Mouse (Mus musculus) CH12F3 (cell line): ENCODE results near the gene Lacc1.
"Not testable (repeated sequence)": the region's sequence is repeated elsewhere in the genome, so short reads cannot be mapped to it uniquely, and the experiment has no call there.

Experiments used
- in situ Hi-C: fragments of 300-500 bp; cut with MboI; formaldehyde crosslinking; loops from 2 replicates; pipeline ENCODE4 v1.14.3; 2020; ENCODE audit warnings: low sequenced_read_pairs

The Lacc1 gene

DNA sequence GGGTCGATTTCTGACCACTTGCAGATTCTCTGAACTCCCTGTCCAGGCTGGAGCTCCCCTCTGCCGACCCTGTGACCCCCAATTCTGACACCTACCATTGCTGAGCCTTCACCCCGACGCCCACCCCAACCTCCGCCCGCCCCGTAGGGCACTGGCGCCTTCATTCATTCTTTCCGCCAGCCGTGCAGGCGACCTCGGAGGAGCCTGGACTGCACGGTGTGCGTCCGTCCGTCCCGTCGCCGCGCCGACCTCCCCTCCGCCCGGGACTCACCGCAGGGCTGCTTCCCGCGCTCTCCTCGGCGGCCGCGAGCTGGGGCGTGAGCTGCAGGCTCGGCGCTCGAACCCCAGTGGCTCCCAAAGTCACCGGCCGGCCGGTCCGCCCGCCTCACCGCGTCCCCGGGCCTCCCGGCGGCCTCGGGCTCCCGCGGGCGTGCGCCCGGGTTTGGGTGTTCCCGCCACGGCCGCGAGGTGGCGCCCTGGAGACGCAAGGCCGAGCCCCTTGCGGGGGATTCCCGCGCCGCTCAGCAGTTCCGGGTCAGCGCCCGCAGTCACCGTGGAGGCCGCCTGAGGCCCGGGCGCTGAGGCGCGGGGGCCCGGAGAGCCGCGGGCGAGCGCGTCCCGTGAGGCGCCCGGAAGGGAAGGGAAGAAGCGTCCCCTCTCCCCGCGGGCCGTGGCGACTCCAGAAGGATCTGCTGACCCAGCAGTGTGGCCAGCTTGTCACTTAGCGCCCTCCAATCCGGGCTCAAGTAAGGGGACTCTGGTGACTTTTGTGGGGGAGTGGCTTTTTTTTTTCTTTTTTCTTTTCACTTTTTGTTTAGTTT, at the start of gene Lacc1, which contains the start of gene Ccdc122:
Gene Lacc1, minus strand, starts transcription at position 679 of the 821 bp plus-strand sequence.
Gene Ccdc122, plus strand, starts transcription at position 547 of the 821 bp plus-strand sequence.
- in situ Hi-C loops = no loop called here

GRCm38 (mm10) chr14:77081248-77081647, 44.5 kb upstream of the Lacc1 start:
- in situ Hi-C loops = no loop called here

- in situ Hi-C loops = no loop called here
Measured at GRCm38 (mm10) chr14:77069361-77069760, 32.7 kb upstream of the Lacc1 start.

DNA sequence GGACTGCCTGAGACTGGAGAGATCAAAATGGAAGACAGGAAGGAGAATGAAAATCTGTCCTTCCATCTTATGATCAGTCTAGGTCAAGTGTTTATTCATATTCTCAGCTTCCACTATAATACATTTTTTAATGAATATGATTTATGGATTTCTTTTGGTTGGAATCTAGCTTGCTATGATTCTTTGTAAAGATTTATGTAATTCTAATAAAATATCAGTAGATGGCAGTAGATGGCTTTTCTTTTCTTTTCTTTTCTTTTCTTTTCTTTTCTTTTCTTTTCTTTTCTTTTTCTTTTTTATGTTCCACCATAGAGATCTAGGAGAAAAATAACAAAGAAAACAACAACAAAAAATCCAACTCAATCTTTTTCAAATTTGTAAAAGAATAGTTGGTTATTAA, 16.6 kb upstream of the Lacc1 start:
- in situ Hi-C loops = no loop called here

DNA sequence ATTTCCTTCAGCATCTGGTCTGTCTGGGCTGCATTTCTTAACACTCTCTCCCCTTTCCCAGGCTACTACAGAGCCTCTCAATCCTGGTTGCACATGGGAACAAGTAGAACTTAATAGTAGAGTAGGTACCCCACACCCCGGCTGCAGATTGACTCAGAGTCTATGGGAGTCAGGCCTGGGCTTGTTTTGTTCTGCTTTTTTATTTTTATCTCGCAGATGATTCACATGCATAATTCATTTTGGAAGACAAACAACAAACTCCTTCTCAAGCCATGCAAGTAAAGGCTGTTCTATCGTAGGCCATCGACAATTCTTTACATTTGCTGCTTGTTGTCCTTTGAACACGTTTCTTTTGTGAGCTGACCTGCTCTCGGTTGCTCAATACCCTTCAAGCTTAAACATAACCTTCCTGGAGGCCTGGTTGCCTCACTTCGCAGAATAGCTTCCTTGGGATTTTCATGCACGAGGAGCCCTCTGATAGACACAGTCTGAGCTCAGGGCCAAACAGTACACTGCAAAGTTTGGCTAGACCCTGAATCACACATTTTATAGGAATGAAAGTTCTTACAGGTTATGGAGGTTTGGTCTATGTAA, 1.2 kb upstream of the Lacc1 start:
- in situ Hi-C loops = no loop called here

GRCm38 (mm10) chr14:77037330-77037729, 626 bp upstream of the Lacc1 start:
- in situ Hi-C loops = no loop called here

DNA sequence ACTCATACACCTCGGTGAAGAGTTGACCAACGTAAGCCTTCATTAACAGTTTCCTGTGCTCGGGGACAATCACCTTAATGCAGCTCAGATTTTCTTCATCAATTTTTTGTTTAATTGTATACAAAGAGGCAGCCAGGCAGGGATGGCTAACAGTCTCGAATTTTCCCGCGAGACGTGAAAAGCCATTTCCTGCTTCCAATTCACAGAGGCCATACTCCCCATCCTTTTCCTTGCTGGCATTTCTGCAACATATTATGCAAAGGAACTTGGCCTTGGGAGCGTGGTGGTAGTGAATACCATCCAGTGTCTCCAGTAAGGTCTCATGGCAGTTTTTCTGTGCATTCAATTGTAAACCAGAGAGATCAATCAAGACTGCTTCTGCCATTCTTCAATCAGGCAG, 1.7 kb downstream of the Lacc1 start:
- in situ Hi-C loops = no loop called here

- in situ Hi-C loops = no loop called here
Measured at GRCm38 (mm10) chr14:77034175-77034915, 2.4 kb downstream of the Lacc1 start.

- in situ Hi-C loops = no loop called here
Measured at GRCm38 (mm10) chr14:77033391-77033790, 3.3 kb downstream of the Lacc1 start.

- in situ Hi-C loops = no loop called here
Measured at GRCm38 (mm10) chr14:77032433-77032832, 4.3 kb downstream of the Lacc1 start.

GRCm38 (mm10) chr14:77030808-77031207, 5.9 kb downstream of the Lacc1 start:
- in situ Hi-C loops = no loop called here

DNA sequence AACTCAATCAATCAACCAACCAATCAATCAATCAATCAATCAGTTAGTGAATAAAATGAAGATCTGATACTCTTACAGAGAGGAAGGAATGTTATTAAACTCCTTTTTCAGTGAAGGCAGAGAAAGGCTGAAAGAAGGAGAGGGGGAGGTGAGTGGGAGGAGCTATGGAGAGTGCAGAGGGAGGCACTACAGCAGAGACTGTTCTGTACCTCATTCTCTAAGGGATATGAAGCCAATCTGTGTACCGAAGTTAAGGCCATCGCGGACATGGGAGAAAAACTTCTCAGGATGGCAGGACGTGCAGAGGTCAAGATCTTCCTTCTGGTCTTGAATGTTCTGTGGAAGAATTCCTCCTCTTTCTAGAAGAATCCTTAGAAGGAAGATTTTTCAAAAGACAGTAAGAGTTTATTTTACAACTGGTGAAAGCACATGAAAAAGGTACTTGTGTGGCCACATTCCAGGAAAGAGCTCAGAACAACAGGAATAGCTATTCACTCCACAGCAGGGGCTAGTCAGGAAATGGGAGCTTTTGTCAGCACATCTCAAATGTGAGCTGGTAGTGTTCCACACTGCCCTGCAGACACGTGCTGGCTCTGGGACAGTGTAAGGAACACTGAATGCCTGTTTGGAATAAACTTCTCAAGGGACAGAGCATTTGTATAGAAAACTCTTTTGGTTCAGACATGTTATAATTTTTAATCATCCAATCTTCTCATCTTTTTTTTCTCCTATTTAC, 7.2 kb downstream of the Lacc1 start:
- in situ Hi-C loops = no loop called here

DNA sequence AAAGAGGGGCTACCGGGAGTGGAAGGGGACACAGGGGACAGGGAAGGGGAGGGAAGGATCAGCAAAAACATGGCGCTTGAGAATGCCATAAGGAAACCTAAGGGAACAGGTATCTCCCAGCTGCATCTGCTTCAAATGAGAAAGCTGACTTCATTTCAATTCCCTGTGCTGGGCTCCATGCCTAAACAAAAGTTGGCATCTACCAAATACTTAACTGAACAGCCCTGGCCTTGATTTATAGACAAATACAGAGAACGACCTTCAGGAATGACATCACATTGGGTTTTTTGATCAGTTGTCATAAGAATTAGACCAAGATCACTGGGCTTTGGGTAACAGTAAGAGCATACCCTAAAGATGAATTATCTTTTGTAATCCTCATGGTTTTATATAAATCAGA, 12.2 kb downstream of the Lacc1 start:
- in situ Hi-C loops = loop anchor here (25.0 kb wide), 2 partner anchors 887 to 1137 kb away; no protein-coding TSS in a partner anchor

DNA sequence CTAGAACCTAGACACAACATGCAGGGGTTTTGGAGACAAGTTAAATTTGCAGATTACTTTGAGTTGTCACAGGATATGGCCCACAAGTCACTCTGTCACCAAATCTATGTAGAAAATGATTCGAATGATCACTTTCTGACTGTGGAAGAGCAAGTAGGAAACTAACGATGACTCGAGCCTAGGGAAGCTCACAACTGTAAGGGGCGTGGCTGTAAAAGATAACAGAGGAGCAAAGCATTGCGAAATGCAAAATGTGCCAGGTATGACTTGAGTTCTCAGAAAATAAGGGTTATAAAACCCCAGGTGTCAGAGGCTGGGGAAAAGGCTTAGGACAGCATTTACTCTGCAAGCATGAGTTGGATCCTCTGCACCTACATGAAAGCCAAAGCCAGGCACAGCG, 19.5 kb downstream of the Lacc1 start:
- in situ Hi-C loops = loop anchor here (25.0 kb wide), 2 partner anchors 880 to 1130 kb away; no protein-coding TSS in a partner anchor

GRCm38 (mm10) chr14:77016783-77017182, 19.9 kb downstream of the Lacc1 start:
- in situ Hi-C loops = loop anchor here (25.0 kb wide), 2 partner anchors 879 to 1129 kb away; no protein-coding TSS in a partner anchor

DNA sequence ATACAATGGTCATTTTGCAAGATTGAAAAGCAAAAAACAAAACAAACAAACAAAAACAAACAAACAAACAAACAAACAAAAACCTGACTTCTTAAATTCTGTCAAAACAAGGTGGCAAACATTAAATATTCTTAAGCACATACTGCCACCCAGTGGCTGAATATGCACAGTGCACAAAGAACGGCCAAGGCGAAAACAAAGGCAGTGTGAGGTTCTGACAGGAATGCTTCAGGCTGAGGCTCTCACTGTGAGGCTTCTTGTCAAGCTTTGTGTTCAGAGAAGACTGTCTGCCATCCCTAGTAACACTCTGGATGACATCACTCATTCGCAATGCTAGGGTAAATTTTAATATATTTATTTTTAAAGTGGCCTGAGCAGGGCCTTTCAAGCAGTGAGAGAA, 24.9 kb downstream of the Lacc1 start:
- in situ Hi-C loops = loop anchor here (25.0 kb wide), 2 partner anchors 875 to 1125 kb away; no protein-coding TSS in a partner anchor

GRCm38 (mm10) chr14:77008238-77008637, 28.5 kb downstream of the Lacc1 start:
- in situ Hi-C loops = loop anchor here (25.0 kb wide), 2 partner anchors 871 to 1121 kb away; no protein-coding TSS in a partner anchor

- in situ Hi-C loops = loop anchor here (25.0 kb wide), 2 partner anchors 868 to 1118 kb away; no protein-coding TSS in a partner anchor
Measured at GRCm38 (mm10) chr14:77005566-77005965, 31.1 kb downstream of the Lacc1 start.

GRCm38 (mm10) chr14:77004740-77005139, 32.0 kb downstream of the Lacc1 start:
- in situ Hi-C loops = loop anchor here (5.0 to 25.0 kb wide), 3 partner anchors 497 to 1117 kb away; no protein-coding TSS in a partner anchor

DNA sequence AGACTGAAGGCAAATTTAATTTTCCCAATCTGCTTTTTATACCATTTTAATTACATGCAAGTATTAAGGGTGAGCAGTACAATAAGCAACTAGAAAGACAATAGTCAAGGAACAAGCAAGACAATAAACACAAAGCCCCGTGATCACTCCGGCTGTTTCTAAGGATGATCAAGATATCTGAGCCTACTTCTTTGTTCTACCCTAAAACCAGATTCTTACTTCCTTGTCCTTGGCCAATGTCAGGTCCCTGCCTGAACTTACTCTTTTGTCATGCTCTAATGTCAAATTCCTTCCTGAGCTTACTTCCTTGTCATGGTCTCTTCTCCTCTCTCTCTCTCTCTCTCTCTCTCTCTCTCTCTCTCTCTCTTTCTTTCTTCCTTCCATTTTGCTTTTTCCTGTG, 46.4 kb downstream of the Lacc1 start:
- in situ Hi-C loops = not testable (repeated sequence)
